Mouse (Mus musculus): ENCODE results near the gene Nhlrc4. TPM values are rescaled to one million over a fixed set of nuclear protein-coding genes. Genes with fewer than 3 reads are reported as not detected.

Gene Nhlrc4
- polyA plus RNA-seq, 1 experiment from 2014 or later = not detected

DNA sequence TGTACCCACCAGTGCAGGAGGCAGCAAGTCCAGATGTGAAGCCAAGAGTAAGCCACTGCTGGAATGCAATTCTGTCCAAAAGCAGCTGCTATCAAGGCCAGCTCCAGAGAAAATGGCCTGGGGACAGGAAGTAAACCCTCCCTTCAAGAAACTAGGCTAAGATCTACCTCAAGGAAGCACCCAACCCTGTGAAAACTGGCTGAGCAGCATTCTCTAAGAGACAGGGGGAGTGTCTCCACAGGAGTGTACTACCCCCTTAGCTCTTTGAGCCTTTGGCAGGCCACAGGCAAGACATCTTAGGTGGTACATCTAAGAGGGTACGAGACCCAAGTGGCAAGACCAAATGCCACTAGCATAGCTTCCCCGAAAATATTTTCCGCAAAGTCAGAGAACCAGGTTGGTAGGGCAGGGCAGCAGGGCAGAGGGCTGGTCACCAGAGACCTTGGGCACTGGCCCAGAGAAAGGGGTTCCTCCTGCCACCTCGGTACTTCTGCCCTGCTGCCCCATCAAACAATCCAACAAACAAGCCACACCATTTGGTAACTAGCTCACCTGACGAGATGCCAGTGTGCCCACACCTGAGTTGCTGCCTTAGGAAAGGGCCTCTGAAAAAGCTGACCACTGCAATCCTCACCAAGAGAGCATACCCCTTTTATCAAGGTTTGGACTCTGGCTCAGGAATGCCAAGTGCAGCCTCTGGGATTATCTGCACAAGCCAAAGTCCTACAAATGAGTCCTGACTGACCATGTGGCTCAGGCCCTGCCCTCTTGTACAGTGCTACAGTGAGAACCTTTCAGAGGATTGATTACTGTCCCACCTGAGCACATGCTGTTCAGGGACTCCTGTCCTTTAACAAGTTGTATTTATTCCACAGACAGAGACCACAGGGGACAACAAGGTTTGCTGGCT is 35.3 kb upstream of the Nhlrc4 start:
- H3K4me3 ChIP-seq = no peak overlapping the region
- no peak overlapping the region for H3K4me2 ChIP-seq
- H3K36me3 ChIP-seq = no peaks in the 10 kb centered on the region
- H3K27me3 ChIP-seq (replicated peaks) = no peaks in the 10 kb centered on the region
- H3K27ac ChIP-seq (replicated peaks) = no peak overlapping the region
- H3K9ac ChIP-seq = no peak overlapping the region; the same call in 1 of the 2 replicates
- 87% methylated on average over 5 of the region's 5 CpGs for WGBS
- ATAC-seq (ENCODE audit: extremely low read depth, insufficient number of reproducible peaks, low FRiP score, low TSS enrichment) = no peak
- H3K4me1 ChIP-seq = peaks cover 33% of the 10 kb centered on the region
- H3K9me3 ChIP-seq = no peaks in the 10 kb centered on the region

GRCm38 (mm10) chr17:25970954-25971707 is 26.4 kb upstream of the Nhlrc4 start:
- H3K9me3 ChIP-seq = no peaks in the 10 kb centered on the region
- 82% methylated on average over 4 of the region's 4 CpGs for WGBS
- no peak for ATAC-seq (ENCODE audit: extremely low read depth, insufficient number of reproducible peaks, low FRiP score, low TSS enrichment)

GRCm38 (mm10) chr17:25970448-25970847 is 25.7 kb upstream of the Nhlrc4 start:
- WGBS = 94% methylated on average over 9 of the region's 9 CpGs
- H3K27me3 ChIP-seq (replicated peaks) = no peaks in the 10 kb centered on the region

More at GRCm38 (mm10) chr17:25970954-25971707, 26.4 kb upstream of the Nhlrc4 start:
- H3K4me3 ChIP-seq = no peak overlapping the region
- peaks cover 21% of the 10 kb centered on the region for H3K4me1 ChIP-seq
- H3K4me2 ChIP-seq = no peak overlapping the region
- peaks cover 6% of the 10 kb centered on the region; the same call in 1 of the 2 replicates for H3K36me3 ChIP-seq
- H3K9ac ChIP-seq = no peak overlapping the region
- H3K27me3 ChIP-seq (replicated peaks) = no peaks in the 10 kb centered on the region
- no peak overlapping the region for H3K27ac ChIP-seq (replicated peaks)

DNA sequence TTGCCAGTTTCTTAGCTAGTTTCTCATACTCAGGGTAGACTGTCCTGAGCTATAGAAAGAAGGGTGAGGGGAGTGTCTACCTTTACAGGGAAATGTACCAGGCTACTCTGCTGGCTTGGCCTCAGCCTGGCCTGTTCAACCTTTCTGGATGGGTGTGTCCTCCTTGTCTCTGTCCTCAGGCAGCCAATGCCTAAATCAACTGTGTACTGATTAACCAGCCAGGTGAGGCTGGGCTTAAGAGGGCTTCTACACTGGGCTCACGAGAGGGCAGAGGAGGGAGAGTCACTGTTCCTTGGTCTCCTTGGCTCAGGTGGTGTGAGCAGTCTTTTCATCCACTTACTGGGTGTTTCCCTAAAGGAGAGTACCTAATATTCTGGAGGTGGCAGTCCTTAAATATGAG is 23.4 kb upstream of the Nhlrc4 start:
- Histone ChIP-seq H3K36me3 (peaks cover 25% of the 10 kb centered on the region), H3K4me2 (no peak overlapping the region), H3K27me3 (replicated peaks) (no peaks in the 10 kb centered on the region), H3K4me3 (no peak overlapping the region), H3K9ac (0 out of 2 replicates have a peak overlapping the region, but pooled peaks have one; percentile 28), H3K4me1 (peaks cover 21% of the 10 kb centered on the region), H3K9me3 (no peaks in the 10 kb centered on the region), H3K27ac (replicated peaks) (peak overlapping the region; percentile 66; the same call in 1 of the 2 replicates)
- WGBS = 58% methylated on average over 1 of the region's 1 CpGs
- no peak for ATAC-seq (ENCODE audit: extremely low read depth, insufficient number of reproducible peaks, low FRiP score, low TSS enrichment)

More at GRCm38 (mm10) chr17:25970448-25970847, 25.7 kb upstream of the Nhlrc4 start:
- Histone ChIP-seq H3K27ac (replicated peaks) (no peak overlapping the region), H3K4me2 (no peak overlapping the region), H3K4me1 (peaks cover 21% of the 10 kb centered on the region), H3K9ac (no peak overlapping the region), H3K4me3 (no peak overlapping the region), H3K36me3 (peaks cover 6% of the 10 kb centered on the region; the same call in 1 of the 2 replicates), H3K9me3 (no peaks in the 10 kb centered on the region)
- ATAC-seq (ENCODE audit: extremely low read depth, insufficient number of reproducible peaks, low FRiP score, low TSS enrichment) = no peak

DNA sequence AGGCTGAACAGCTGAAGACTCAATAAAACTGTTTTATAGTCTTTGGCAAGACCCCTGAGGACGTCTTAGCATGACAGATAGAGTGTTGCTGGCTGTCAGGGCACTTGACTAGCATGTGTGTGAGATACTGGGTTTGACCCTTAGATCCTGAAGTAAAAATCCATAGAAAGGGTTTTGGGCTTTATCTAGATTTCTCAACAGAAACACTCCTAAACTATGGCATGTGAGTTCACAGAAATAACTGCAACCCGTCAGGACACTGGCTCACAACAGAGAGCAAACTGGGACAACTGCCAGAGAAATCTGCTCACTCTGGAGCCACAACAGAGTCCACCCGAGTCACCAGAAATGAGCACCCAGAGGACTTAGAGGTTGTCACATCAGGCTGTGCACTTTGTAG is 22.9 kb upstream of the Nhlrc4 start:
- 0 out of 2 replicates have a peak overlapping the region, but pooled peaks have one; percentile 28 for H3K9ac ChIP-seq
- peaks cover 28% of the 10 kb centered on the region for H3K36me3 ChIP-seq
- H3K27me3 ChIP-seq (replicated peaks) = no peaks in the 10 kb centered on the region
- H3K4me3 ChIP-seq = no peak overlapping the region
- H3K4me2 ChIP-seq = no peak overlapping the region
- ATAC-seq (ENCODE audit: extremely low read depth, insufficient number of reproducible peaks, low FRiP score, low TSS enrichment) = no peak
- 31% methylated on average over 3 of the region's 3 CpGs for WGBS
- H3K9me3 ChIP-seq = no peaks in the 10 kb centered on the region
- peaks cover 18% of the 10 kb centered on the region for H3K4me1 ChIP-seq
- H3K27ac ChIP-seq (replicated peaks) = peak overlapping the region; percentile 66

GRCm38 (mm10) chr17:25964271-25964670 is 19.5 kb upstream of the Nhlrc4 start:
- no peaks in the 10 kb centered on the region for H3K27me3 ChIP-seq (replicated peaks)
- peaks cover 51% of the 10 kb centered on the region for H3K36me3 ChIP-seq
- H3K4me2 ChIP-seq = no peak overlapping the region
- no peak overlapping the region for H3K9ac ChIP-seq
- peaks cover 18% of the 10 kb centered on the region for H3K4me1 ChIP-seq
- no peak for ATAC-seq (ENCODE audit: extremely low read depth, insufficient number of reproducible peaks, low FRiP score, low TSS enrichment)
- no peaks in the 10 kb centered on the region for H3K9me3 ChIP-seq
- no peak overlapping the region for H3K4me3 ChIP-seq
- 82% methylated on average over 7 of the region's 7 CpGs for WGBS
- no peak overlapping the region for H3K27ac ChIP-seq (replicated peaks)

DNA sequence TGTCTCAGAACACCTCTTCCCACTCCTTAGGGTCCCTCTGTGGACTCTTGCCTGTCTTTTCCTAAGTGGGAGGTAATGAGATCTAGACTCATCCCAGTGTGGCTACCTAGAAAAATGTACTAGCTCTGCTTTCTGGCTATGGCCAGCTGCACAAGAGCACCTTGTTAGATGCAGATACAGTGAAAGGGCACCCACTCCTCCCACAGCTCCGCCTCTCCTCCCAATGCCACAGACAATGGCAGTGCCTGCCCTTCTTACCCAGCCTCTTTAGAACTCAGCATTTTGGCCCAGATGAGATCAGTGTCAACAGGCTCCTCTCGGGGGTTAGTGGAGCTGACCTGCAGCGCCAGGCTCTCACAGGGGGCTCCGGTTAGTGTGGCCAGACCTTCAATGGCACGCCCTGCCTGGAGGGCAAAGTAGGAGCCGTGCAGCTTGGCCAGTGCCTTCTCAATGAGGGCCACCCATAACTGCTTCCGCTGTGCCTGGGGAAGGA is 17.7 kb upstream of the Nhlrc4 start:
- Histone ChIP-seq H3K4me1 (peaks cover 5% of the 10 kb centered on the region), H3K27ac (replicated peaks) (no peak overlapping the region), H3K9me3 (no peaks in the 10 kb centered on the region), H3K36me3 (peaks cover 69% of the 10 kb centered on the region), H3K27me3 (replicated peaks) (no peaks in the 10 kb centered on the region), H3K9ac (no peak overlapping the region), H3K4me3 (no peak overlapping the region), H3K4me2 (no peak overlapping the region)
- 88% methylated on average over 7 of the region's 7 CpGs for WGBS
- no peak for ATAC-seq (ENCODE audit: extremely low read depth, insufficient number of reproducible peaks, low FRiP score, low TSS enrichment)

GRCm38 (mm10) chr17:25961566-25961965 is 16.8 kb upstream of the Nhlrc4 start:
- Histone ChIP-seq H3K9me3 (no peaks in the 10 kb centered on the region), H3K36me3 (peaks cover 71% of the 10 kb centered on the region), H3K9ac (no peak overlapping the region), H3K27ac (replicated peaks) (no peak overlapping the region), H3K4me2 (no peak overlapping the region), H3K27me3 (replicated peaks) (no peaks in the 10 kb centered on the region), H3K4me3 (no peak overlapping the region), H3K4me1 (no peaks in the 10 kb centered on the region)
- 82% methylated on average over 5 of the region's 5 CpGs for WGBS
- ATAC-seq (ENCODE audit: extremely low read depth, insufficient number of reproducible peaks, low FRiP score, low TSS enrichment) = no peak

- H3K27me3 ChIP-seq (replicated peaks) = no peaks in the 10 kb centered on the region
- H3K9me3 ChIP-seq = no peaks in the 10 kb centered on the region
- no peak overlapping the region for H3K27ac ChIP-seq (replicated peaks)
- H3K4me1 ChIP-seq = no peaks in the 10 kb centered on the region
- H3K4me2 ChIP-seq = no peak overlapping the region
- H3K36me3 ChIP-seq = peaks cover 66% of the 10 kb centered on the region
- 90% methylated on average over 23 of the region's 23 CpGs for WGBS
- no peak for ATAC-seq (ENCODE audit: extremely low read depth, insufficient number of reproducible peaks, low FRiP score, low TSS enrichment)
- no peak overlapping the region for H3K4me3 ChIP-seq
- no peak overlapping the region for H3K9ac ChIP-seq
Observed at GRCm38 (mm10) chr17:25959630-25960467, 15.1 kb upstream of the Nhlrc4 start.

GRCm38 (mm10) chr17:25958771-25959494 is 14.2 kb upstream of the Nhlrc4 start:
- H3K4me2 ChIP-seq = no peak overlapping the region
- H3K9me3 ChIP-seq = no peaks in the 10 kb centered on the region
- H3K27ac ChIP-seq (replicated peaks) = no peak overlapping the region
- 86% methylated on average over 11 of the region's 11 CpGs for WGBS
- no peaks in the 10 kb centered on the region for H3K4me1 ChIP-seq
- no peak for ATAC-seq (ENCODE audit: extremely low read depth, insufficient number of reproducible peaks, low FRiP score, low TSS enrichment)
- H3K4me3 ChIP-seq = no peak overlapping the region
- peaks cover 61% of the 10 kb centered on the region for H3K36me3 ChIP-seq
- peaks cover 4% of the 10 kb centered on the region for H3K27me3 ChIP-seq (replicated peaks)
- H3K9ac ChIP-seq = no peak overlapping the region
